Mouse (Mus musculus): ENCODE data around the gene Ror1. TPM values are rescaled to one million over a fixed set of nuclear protein-coding genes. Genes with fewer than 3 reads are reported as not detected.

Gene Ror1
- polyA plus RNA-seq, 1 experiment = not detected

DNA sequence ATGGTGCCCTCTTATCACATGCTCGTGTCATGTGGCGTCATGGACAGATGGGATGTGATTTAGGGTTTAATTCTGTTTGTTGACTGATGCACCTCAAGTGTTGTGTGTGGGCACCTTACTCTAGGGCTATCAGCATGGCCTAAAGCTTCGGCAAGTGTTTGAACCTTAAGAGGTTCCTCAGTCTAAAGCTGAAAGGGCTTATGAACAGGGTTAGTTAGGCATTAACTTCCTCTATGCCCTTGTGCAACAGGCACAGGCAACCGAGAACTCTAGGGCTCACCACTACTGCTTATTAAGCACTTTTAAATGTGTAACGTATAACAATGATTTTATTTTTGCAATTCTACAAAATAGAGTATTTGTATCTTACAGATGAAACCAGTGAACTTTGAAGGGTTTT, 162.9 kb downstream of the Ror1 start:
- TF ChIP-seq POLR2A (IDR thresholded peaks at IDR 0.05; ENCODE audit: insufficient read depth, low read depth, low read length) (no peak), CTCF (IDR thresholded peaks at IDR 0.05; ENCODE audit: insufficient read depth, low read depth, low read length) (no peak)
- Histone ChIP-seq H3K4me1 (ENCODE audit: control insufficient read depth, insufficient read depth, low read length) (no peaks in the 10 kb centered on the region), H3K27ac (ENCODE audit: insufficient read depth, low read depth, low read length) (no peak overlapping the region), H3K4me3 (ENCODE audit: insufficient read depth, low read depth, low read length) (no peak overlapping the region)
- 94% methylated on average over 5 of the region's 5 CpGs for WGBS

DNA sequence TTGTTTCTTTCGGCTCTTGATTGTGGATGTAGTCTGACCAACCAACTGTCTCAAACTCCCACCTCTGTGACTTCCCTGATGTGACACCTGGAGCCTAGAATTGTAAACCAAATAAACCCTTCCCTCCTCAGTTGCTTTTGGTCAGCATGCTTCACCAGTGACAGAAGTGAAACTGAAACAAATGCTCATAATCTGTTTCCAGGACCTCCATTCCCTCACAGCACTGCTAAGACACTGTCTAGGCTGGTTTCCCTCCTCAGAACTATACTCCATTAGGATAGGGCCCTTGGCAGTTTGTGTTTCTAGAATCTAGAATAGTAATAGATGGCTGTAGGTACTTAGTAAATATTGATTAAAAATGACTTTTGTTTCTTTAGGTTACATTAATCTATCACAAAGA, 168.3 kb downstream of the Ror1 start:
- H3K4me3 ChIP-seq (ENCODE audit: insufficient read depth, low read depth, low read length) = no peak overlapping the region
- no peaks in the 10 kb centered on the region for H3K4me1 ChIP-seq (ENCODE audit: control insufficient read depth, insufficient read depth, low read length)
- no peak overlapping the region for H3K27ac ChIP-seq (ENCODE audit: insufficient read depth, low read depth, low read length)
- no peak for TF ChIP-seq CTCF (IDR thresholded peaks at IDR 0.05; ENCODE audit: insufficient read depth, low read depth, low read length)
- TF ChIP-seq POLR2A (IDR thresholded peaks at IDR 0.05; ENCODE audit: insufficient read depth, low read depth, low read length) = no peak
- WGBS = 93% methylated on average over 1 of the region's 1 CpGs

DNA sequence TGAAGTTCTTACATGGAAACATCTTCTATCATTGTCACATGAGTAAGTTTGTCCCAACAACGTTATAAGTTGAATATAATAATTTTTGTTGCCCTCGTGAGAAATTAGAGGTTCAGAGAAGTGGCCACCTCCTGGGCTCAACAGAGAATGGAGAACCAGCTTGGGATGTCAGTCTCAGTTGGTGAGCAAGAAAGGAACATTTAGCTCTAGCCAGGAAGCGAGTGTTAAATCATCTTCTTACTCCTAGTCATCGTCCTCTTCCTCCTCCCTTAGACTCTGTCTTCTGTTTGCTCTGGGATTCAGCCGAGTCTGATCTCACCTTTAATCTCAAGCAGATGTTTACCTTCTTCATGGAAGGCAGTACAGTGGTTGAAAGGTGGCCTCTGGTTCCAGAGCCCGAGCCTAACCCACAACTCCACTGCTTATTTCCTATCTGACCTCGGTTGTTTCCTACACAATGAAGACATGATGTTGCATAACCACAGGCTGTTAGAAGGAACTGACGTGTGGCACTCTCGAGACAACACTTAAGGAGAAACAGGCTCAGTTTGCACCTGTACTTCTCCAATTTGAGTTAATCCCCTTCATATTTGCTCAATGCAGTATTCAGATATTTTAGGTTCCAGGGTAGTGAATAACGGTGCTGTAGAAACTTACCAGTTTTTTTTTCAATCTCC, 175.6 kb downstream of the Ror1 start:
- TF ChIP-seq CTCF (IDR thresholded peaks at IDR 0.05; ENCODE audit: insufficient read depth, low read depth, low read length) (no peak), POLR2A (IDR thresholded peaks at IDR 0.05; ENCODE audit: insufficient read depth, low read depth, low read length) (no peak)
- Histone ChIP-seq H3K4me3 (ENCODE audit: insufficient read depth, low read depth, low read length) (no peak overlapping the region), H3K4me1 (ENCODE audit: control insufficient read depth, insufficient read depth, low read length) (no peaks in the 10 kb centered on the region), H3K27ac (ENCODE audit: insufficient read depth, low read depth, low read length) (no peak overlapping the region)
- 82% methylated on average over 10 of the region's 10 CpGs for WGBS

- no peaks in the 10 kb centered on the region for H3K4me1 ChIP-seq (ENCODE audit: control insufficient read depth, insufficient read depth, low read length)
- no peak for TF ChIP-seq POLR2A (IDR thresholded peaks at IDR 0.05; ENCODE audit: insufficient read depth, low read depth, low read length)
- no peak for TF ChIP-seq CTCF (IDR thresholded peaks at IDR 0.05; ENCODE audit: insufficient read depth, low read depth, low read length)
- no peak overlapping the region for H3K4me3 ChIP-seq (ENCODE audit: insufficient read depth, low read depth, low read length)
- WGBS = 73% methylated on average over 6 of the region's 6 CpGs
- no peak overlapping the region for H3K27ac ChIP-seq (ENCODE audit: insufficient read depth, low read depth, low read length)
Measured at GRCm38 (mm10) chr4:100271736-100272127, 176.1 kb downstream of the Ror1 start.

GRCm38 (mm10) chr4:100273356-100273755, 177.8 kb downstream of the Ror1 start:
- Histone ChIP-seq H3K27ac (ENCODE audit: insufficient read depth, low read depth, low read length) (no peak overlapping the region), H3K4me1 (ENCODE audit: control insufficient read depth, insufficient read depth, low read length) (no peaks in the 10 kb centered on the region), H3K4me3 (ENCODE audit: insufficient read depth, low read depth, low read length) (no peak overlapping the region)
- TF ChIP-seq POLR2A (IDR thresholded peaks at IDR 0.05; ENCODE audit: insufficient read depth, low read depth, low read length) (no peak), CTCF (IDR thresholded peaks at IDR 0.05; ENCODE audit: insufficient read depth, low read depth, low read length) (no peak)
- 88% methylated on average over 3 of the region's 3 CpGs for WGBS

GRCm38 (mm10) chr4:100273807-100274480, 178.4 kb downstream of the Ror1 start:
- TF ChIP-seq POLR2A (IDR thresholded peaks at IDR 0.05; ENCODE audit: insufficient read depth, low read depth, low read length) (no peak), CTCF (IDR thresholded peaks at IDR 0.05; ENCODE audit: insufficient read depth, low read depth, low read length) (no peak)
- WGBS = 96% methylated on average over 4 of the region's 4 CpGs
- no peak overlapping the region for H3K4me3 ChIP-seq (ENCODE audit: insufficient read depth, low read depth, low read length)

DNA sequence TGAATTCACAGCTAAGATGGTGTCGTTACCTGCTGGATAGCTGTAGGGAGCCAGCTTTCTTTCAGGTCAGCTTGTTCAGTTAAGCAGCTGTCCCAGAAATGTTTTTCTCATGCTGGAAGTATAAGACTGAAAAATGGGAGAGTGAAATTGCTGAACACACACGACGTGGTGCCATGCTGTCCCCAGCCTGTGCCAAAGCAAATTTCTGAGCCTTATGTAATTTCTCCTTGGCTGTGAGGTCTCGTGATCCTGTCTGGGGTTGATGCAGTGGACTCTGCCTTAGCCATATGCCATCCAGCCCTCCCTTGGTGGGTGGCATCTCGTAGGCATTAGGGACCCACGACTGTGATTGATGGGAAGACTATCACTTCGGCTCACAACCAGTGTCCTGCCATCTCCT, 180.9 kb downstream of the Ror1 start:
- 82% methylated on average over 7 of the region's 7 CpGs for WGBS
- Histone ChIP-seq H3K4me3 (ENCODE audit: insufficient read depth, low read depth, low read length) (no peak overlapping the region), H3K4me1 (ENCODE audit: control insufficient read depth, insufficient read depth, low read length) (no peaks in the 10 kb centered on the region), H3K27ac (ENCODE audit: insufficient read depth, low read depth, low read length) (no peak overlapping the region)
- TF ChIP-seq CTCF (IDR thresholded peaks at IDR 0.05; ENCODE audit: insufficient read depth, low read depth, low read length) = no peak
- no peak for TF ChIP-seq POLR2A (IDR thresholded peaks at IDR 0.05; ENCODE audit: insufficient read depth, low read depth, low read length)

More at GRCm38 (mm10) chr4:100273807-100274480, 178.4 kb downstream of the Ror1 start:
- Histone ChIP-seq H3K27ac (ENCODE audit: insufficient read depth, low read depth, low read length) (no peak overlapping the region), H3K4me1 (ENCODE audit: control insufficient read depth, insufficient read depth, low read length) (no peaks in the 10 kb centered on the region)

- 79% methylated on average over 1 of the region's 1 CpGs for WGBS
Measured at GRCm38 (mm10) chr4:100276970-100277369, 181.4 kb downstream of the Ror1 start.

GRCm38 (mm10) chr4:100283171-100283880, 187.7 kb downstream of the Ror1 start:
- WGBS = 77% methylated on average over 8 of the region's 8 CpGs
- TF ChIP-seq POLR2A (IDR thresholded peaks at IDR 0.05; ENCODE audit: insufficient read depth, low read depth, low read length) (no peak), CTCF (IDR thresholded peaks at IDR 0.05; ENCODE audit: insufficient read depth, low read depth, low read length) (no peak)
- Histone ChIP-seq H3K4me1 (ENCODE audit: control insufficient read depth, insufficient read depth, low read length) (no peaks in the 10 kb centered on the region), H3K27ac (ENCODE audit: insufficient read depth, low read depth, low read length) (no peak overlapping the region), H3K4me3 (ENCODE audit: insufficient read depth, low read depth, low read length) (no peak overlapping the region)

More at GRCm38 (mm10) chr4:100276970-100277369, 181.4 kb downstream of the Ror1 start:
- Histone ChIP-seq H3K4me1 (ENCODE audit: control insufficient read depth, insufficient read depth, low read length) (no peaks in the 10 kb centered on the region), H3K27ac (ENCODE audit: insufficient read depth, low read depth, low read length) (no peak overlapping the region), H3K4me3 (ENCODE audit: insufficient read depth, low read depth, low read length) (no peak overlapping the region)
- TF ChIP-seq POLR2A (IDR thresholded peaks at IDR 0.05; ENCODE audit: insufficient read depth, low read depth, low read length) = no peak
- TF ChIP-seq CTCF (IDR thresholded peaks at IDR 0.05; ENCODE audit: insufficient read depth, low read depth, low read length) = no peak

All from olfactory bulb, adult 2 months (tissue).